27 mouse cellular contexts compared by ENCODE assay signal in genomic region chr14:47221567-47221966, GRCm38 (mm10). TPM values are rescaled to one million over a fixed set of nuclear protein-coding genes. Genes with fewer than 3 reads are reported as not detected.
A peak's percentile ranks its signal among the peaks of the same experiment; 100 is the strongest.
DNase-seq lines count a peak whose midpoint lies in the region; ATAC-seq and TF ChIP-seq lines count a peak whose summit lies in the region.
"Had no signal": no experiment of that assay in that cellular context is flagged by ENCODE, and none has a peak within 500 bp of the region (broad histone marks: within the 10 kb centered on the region; RNA-seq: fewer than 3 reads in every experiment).

No protein-coding gene starts in this region.

- no peaks in the 10 kb centered on the region for H3K36me3 ChIP-seq in thymus, adult 2 months (ENCODE audit: control insufficient read depth, insufficient read depth, low read length)
- H3K36me3 ChIP-seq in liver, embryonic 16.5 days (ENCODE audit: control insufficient read depth, insufficient read depth): no peaks in the 10 kb centered on the region
- no peaks in the 10 kb centered on the region for H3K36me3 ChIP-seq in kidney, embryonic 16.5 days (ENCODE audit: insufficient read depth, low read length)
- H3K36me3 ChIP-seq: forebrain, embryonic 10.5 days; forebrain, embryonic 15.5 days; kidney, embryonic 15.5 days; midbrain, embryonic 13.5 days had no signal

- no peaks in the 10 kb centered on the region for H3K27me3 ChIP-seq in thymus, adult 2 months (ENCODE audit: control insufficient read depth, insufficient read depth, low read length)
- no peaks in the 10 kb centered on the region for H3K27me3 ChIP-seq in liver, embryonic 16.5 days (ENCODE audit: control insufficient read depth, insufficient read depth, low read depth, low read length)
- no peaks in the 10 kb centered on the region for H3K27me3 ChIP-seq in kidney, embryonic 16.5 days (ENCODE audit: insufficient read depth, low read length)
- H3K27me3 ChIP-seq: forebrain, embryonic 15.5 days; kidney, embryonic 15.5 days; midbrain, embryonic 13.5 days had no signal

- peak; percentile 48; the same call in 1 of the 2 replicates for ATAC-seq in liver, embryonic 16.5 days (ENCODE audit: low read depth)
- ATAC-seq in kidney, embryonic 16.5 days (ENCODE audit: low FRiP score, low TSS enrichment): no peak
- ATAC-seq: CD4-positive, CD25-positive, alpha-beta regulatory T cell, adult 4 months; forebrain, embryonic 15.5 days; hindbrain, embryonic 16.5 days; midbrain, embryonic 13.5 days had no signal

- no peak for DNase-seq in layer of hippocampus, adult 2 months (ENCODE audit: low spot score in 2 of 2)
- DNase-seq in layer of hippocampus, postnatal 25 days (ENCODE audit: extremely low spot score in 1 of 2, low spot score in 1 of 2): no peak
- DNase-seq in thymus, adult 2 months: peak; percentile 14
- DNase-seq in thymus, postnatal 25 days: no peak
- DNase-seq in ZHBTc4 (ENCODE audit: low read depth, low spot score): peak; percentile 30
- no peak for DNase-seq in urinary bladder, adult 18-20 months (ENCODE audit: low spot score in 2 of 2)
- DNase-seq: adrenal gland, adult 8-10 months; cerebellum, adult 8-10 months; cerebellum, postnatal 36 days; gastrocnemius, postnatal 36 days; heart, postnatal 14 days; kidney, adult 18-20 months; kidney, postnatal 36 days; left cerebral cortex, postnatal 4 days; lung, adult 18-20 months; lung, postnatal 10 days; retina, postnatal 1 day; right cerebral cortex, postnatal 14 days had no signal

- no peaks in the 10 kb centered on the region for H3K9me3 ChIP-seq in liver, embryonic 16.5 days (replicated peaks; ENCODE audit: control insufficient read depth, low read length)
- H3K9me3 ChIP-seq in kidney, embryonic 16.5 days (ENCODE audit: low read length): no peaks in the 10 kb centered on the region
- H3K9me3 ChIP-seq: forebrain, embryonic 10.5 days; forebrain, embryonic 15.5 days; kidney, embryonic 15.5 days; midbrain, embryonic 13.5 days had no signal

- H3K4me2 ChIP-seq in liver, embryonic 16.5 days (ENCODE audit: low read depth, low read length): no peak overlapping the region
- H3K4me2 ChIP-seq in kidney, embryonic 16.5 days (replicated peaks; ENCODE audit: low read depth, low read length): no peak overlapping the region
- H3K4me2 ChIP-seq: forebrain, embryonic 15.5 days; kidney, embryonic 15.5 days; midbrain, embryonic 13.5 days had no signal

- WGBS in thymus, adult 2 months: 95% methylated on average over 11 of the region's 11 CpGs
- 73% methylated on average over 11 of the region's 11 CpGs for WGBS in liver, embryonic 16.5 days (ENCODE audit: insufficient replicate concordance)
- 81% methylated on average over 11 of the region's 11 CpGs for WGBS in kidney, embryonic 16.5 days

- no peak overlapping the region for H3K9ac ChIP-seq in liver, embryonic 16.5 days (ENCODE audit: low read depth, low read length)
- H3K9ac ChIP-seq in kidney, embryonic 16.5 days (replicated peaks; ENCODE audit: low read length): no peak overlapping the region
- H3K9ac ChIP-seq: forebrain, embryonic 15.5 days; kidney, embryonic 15.5 days; midbrain, embryonic 13.5 days had no signal

- H3K4me1 ChIP-seq in thymus, adult 2 months (replicated peaks; ENCODE audit: control insufficient read depth, insufficient read depth, low read length): peaks cover 27% of the 10 kb centered on the region
- no peaks in the 10 kb centered on the region for H3K4me1 ChIP-seq in liver, embryonic 16.5 days (ENCODE audit: control insufficient read depth, low read depth, low read length)
- H3K4me1 ChIP-seq in kidney, embryonic 16.5 days (ENCODE audit: insufficient read depth, low read length): no peaks in the 10 kb centered on the region
- H3K4me1 ChIP-seq: forebrain, embryonic 10.5 days; forebrain, embryonic 15.5 days; kidney, embryonic 15.5 days; midbrain, embryonic 13.5 days had no signal

- H3K4me3 ChIP-seq in layer of hippocampus, adult 2 months: peak overlapping the region; percentile 6; the same call in 1 of the 2 replicates
- no peak overlapping the region for H3K4me3 ChIP-seq in thymus, adult 2 months (ENCODE audit: control insufficient read depth, insufficient read depth, low read length)
- no peak overlapping the region for H3K4me3 ChIP-seq in liver, embryonic 16.5 days (ENCODE audit: low read depth, low read length)
- no peak overlapping the region for H3K4me3 ChIP-seq in kidney, embryonic 16.5 days (ENCODE audit: low read length)
- H3K4me3 ChIP-seq: forebrain, embryonic 10.5 days; forebrain, embryonic 15.5 days; kidney, embryonic 15.5 days; midbrain, embryonic 13.5 days had no signal

- no peak overlapping the region for H3K27ac ChIP-seq in layer of hippocampus, adult 2 months
- no peak overlapping the region for H3K27ac ChIP-seq in thymus, adult 2 months (ENCODE audit: control insufficient read depth, insufficient read depth, low read length)
- H3K27ac ChIP-seq in liver, embryonic 16.5 days (ENCODE audit: low read length): no peak overlapping the region
- H3K27ac ChIP-seq in kidney, embryonic 16.5 days (ENCODE audit: low read length): no peak overlapping the region
- H3K27ac ChIP-seq: forebrain, embryonic 10.5 days; forebrain, embryonic 15.5 days; kidney, embryonic 15.5 days; macrophage; midbrain, embryonic 13.5 days had no signal

- TF ChIP-seq POLR2A in thymus, adult 2 months (IDR thresholded peaks at IDR 0.05; ENCODE audit: control insufficient read depth, extremely low read depth, insufficient read depth, low read length, poor library complexity): no peak

- TF ChIP-seq CTCF in layer of hippocampus, adult 2 months (conservative IDR thresholded peaks at IDR 0.05): no peak
- TF ChIP-seq CTCF in thymus, adult 2 months (IDR thresholded peaks at IDR 0.05; ENCODE audit: borderline replicate concordance, control insufficient read depth, extremely low read depth, insufficient read depth, low read length, poor library complexity): no peak

RNA-seq across cellular contexts. Expression of gene Gch1, which starts 32.4 kb away (rescaled TPM):
- 1 to 10 TPM; 1.1 to 1.9 TPM for total RNA-seq in layer of hippocampus, adult 2 months (2021)
- total RNA-seq in layer of hippocampus, postnatal 25 days (2021): 1 to 10 TPM; 1.5 to 1.8 TPM
- polyA plus RNA-seq in thymus, adult 2 months (2012; rRNA removed): 15.5 and 16.8 TPM in 2 replicates
- 3.8 and 4.6 TPM in 2 replicates for polyA plus RNA-seq in liver, embryonic 16.5 days (2015; fragmentation: Nextera tagmentation; extraction: Ambion mirVana)
- 1.9 and 2.5 TPM in 2 replicates for polyA plus RNA-seq in kidney, embryonic 16.5 days (2015; fragmentation: Nextera tagmentation; extraction: Ambion mirVana)

RNA-seq across cellular contexts. Expression of gene Wdhd1, which starts 55.1 kb away (rescaled TPM):
- total RNA-seq in layer of hippocampus, adult 2 months (2021): 1 to 10 TPM; 6.6 to 8.8 TPM
- total RNA-seq in layer of hippocampus, postnatal 25 days (2021): 1 to 10 TPM; 5.1 to 5.4 TPM
- 7.7 and 9.9 TPM in 2 replicates for polyA plus RNA-seq in thymus, adult 2 months (2012; rRNA removed)
- 29.5 and 33.8 TPM in 2 replicates for polyA plus RNA-seq in liver, embryonic 16.5 days (2015; fragmentation: Nextera tagmentation; extraction: Ambion mirVana)
- polyA plus RNA-seq in kidney, embryonic 16.5 days (2015; fragmentation: Nextera tagmentation; extraction: Ambion mirVana): 26.5 and 32.3 TPM in 2 replicates

RNA-seq across cellular contexts. Expression of gene Socs4, which starts 55.2 kb away (rescaled TPM):
- total RNA-seq in layer of hippocampus, adult 2 months (2021): 10 to 100 TPM; 11.1 to 11.8 TPM
- total RNA-seq in layer of hippocampus, postnatal 25 days (2021): 10 to 100 TPM; 11.1 TPM
- polyA plus RNA-seq in thymus, adult 2 months (2012; rRNA removed): 6.7 and 7.4 TPM in 2 replicates
- polyA plus RNA-seq in liver, embryonic 16.5 days (2015; fragmentation: Nextera tagmentation; extraction: Ambion mirVana): 1.8 and 2.2 TPM in 2 replicates
- polyA plus RNA-seq in kidney, embryonic 16.5 days (2015; fragmentation: Nextera tagmentation; extraction: Ambion mirVana): 3.4 and 3.5 TPM in 2 replicates

Comparison
In these comparisons a context has a peak if more than half of its experiments do, and no peak if none do; other contexts are left out.
1. DNase-seq: peak in thymus, adult 2 months (single experiment) and ZHBTc4 (single experiment); none in layer of hippocampus, adult 2 months (0 of 2), layer of hippocampus, postnatal 25 days (0 of 2), thymus, postnatal 25 days (single experiment) and urinary bladder, adult 18-20 months (0 of 2).